Mouse (Mus musculus) forebrain, embryonic 14.5 days (tissue): ENCODE measurements around the gene Taf1. TPM values are rescaled to one million over a fixed set of nuclear protein-coding genes. Genes with fewer than 3 reads are reported as not detected.
A peak's percentile ranks its signal among the peaks of the same experiment; 100 is the strongest.

Source experiments
- ATAC-seq: fragments of 200-750 bp; cut with Nextera tagmentation; 2 replicates; pipeline ENCODE4 v1.8.0; 2017; ENCODE audit warnings: mild to moderate bottlenecking, moderate library complexity
- DNase-seq: peaks from one replicate; pipeline ENCODE4 v3.0.0-alpha.2; 2015; ENCODE audit warnings: low spot score
- H3K27ac ChIP-seq: fragments of 300-500 bp; sonication (generic); 2 replicates; pipeline ENCODE4 v1.5.1; 2014; ENCODE audit warnings: low read depth, mild to moderate bottlenecking, control low read depth, low read length, moderate library complexity
- H3K27me3 ChIP-seq: fragments of 300-500 bp; sonication (generic); replicated peaks from 2 replicates; pipeline ENCODE4 v1.6.1; 2014; ENCODE audit warnings: low read length, control low read depth, mixed read lengths; ENCODE audit not compliant: control insufficient read depth, insufficient read depth
- H3K36me3 ChIP-seq: fragments of 300-500 bp; sonication (generic); 2 replicates; pipeline ENCODE4 v1.6.1; 2014; ENCODE audit warnings: low read length, control low read depth; ENCODE audit not compliant: control insufficient read depth, insufficient read depth
- H3K4me1 ChIP-seq: fragments of 300-500 bp; sonication (generic); 2 replicates; pipeline ENCODE4 v1.6.1; 2014; ENCODE audit warnings: antibody characterized with exemption, low read length, control low read depth; ENCODE audit not compliant: control insufficient read depth, insufficient read depth
- H3K4me2 ChIP-seq: fragments of 300-500 bp; sonication (generic); 2 replicates; pipeline ENCODE4 v1.6.1; 2014; ENCODE audit warnings: mild to moderate bottlenecking, control low read depth, low read length
- H3K4me3 ChIP-seq: fragments of 300-500 bp; sonication (generic); 2 replicates; pipeline ENCODE4 v1.5.1; 2014; ENCODE audit warnings: low read depth, low read length, control low read depth
- H3K9ac ChIP-seq: fragments of 300-500 bp; sonication (generic); 2 replicates; pipeline ENCODE4 v1.6.1; 2014; ENCODE audit warnings: mild to moderate bottlenecking, low read length, control low read depth, moderate library complexity
- H3K9me3 ChIP-seq: fragments of 300-500 bp; sonication (generic); replicated peaks from 2 replicates; pipeline ENCODE4 v1.6.1; 2016; ENCODE audit warnings: low read length, control low read depth, mixed read lengths; ENCODE audit not compliant: control insufficient read depth
- WGBS: fragments of 180-500 bp; shearing (Covaris S2); extraction: QIAGEN DNeasy Blood & Tissue Kit; methylation state at CpG from one replicate; pipeline ENCODE4 v1.1.7; 2014; 5-methylcytosine and 5-hydroxymethylcytosine counted together
- polyA plus RNA-seq: library from polyadenylated mRNA; unstranded; fragments of >200 nt; fragmentation: Nextera tagmentation; extraction: Ambion mirVana; gene quantifications from 2 replicates; pipeline ENCODE4 v1.2.1, GENCODE M21; 2014

Taf1 gene
- polyA plus RNA-seq, 1 experiment from 2014 or later = 13.7 TPM

GRCm38 (mm10) chrX:101617889-101618288, 85.4 kb downstream of the Taf1 start:
- Histone ChIP-seq H3K9me3 (no peaks in the 10 kb centered on the region), H3K4me3 (no peak overlapping the region), H3K36me3 (no peaks in the 10 kb centered on the region), H3K27ac (no peak overlapping the region), H3K4me1 (no peaks in the 10 kb centered on the region), H3K4me2 (no peak overlapping the region), H3K9ac (no peak overlapping the region), H3K27me3 (no peaks in the 10 kb centered on the region)
- ATAC-seq = no peak
- 71% methylated on average over 10 of the region's 10 CpGs for WGBS
- DNase-seq = no peak

- H3K9ac ChIP-seq = no peak overlapping the region
- H3K27ac ChIP-seq = no peak overlapping the region
- no peak overlapping the region for H3K4me3 ChIP-seq
- no peaks in the 10 kb centered on the region for H3K27me3 ChIP-seq
- DNase-seq = no peak
- 67% methylated on average over 6 of the region's 6 CpGs for WGBS
- H3K4me1 ChIP-seq = no peaks in the 10 kb centered on the region
- no peak for ATAC-seq
- H3K4me2 ChIP-seq = no peak overlapping the region
- no peaks in the 10 kb centered on the region for H3K9me3 ChIP-seq
- no peaks in the 10 kb centered on the region for H3K36me3 ChIP-seq
Measured at GRCm38 (mm10) chrX:101620317-101620716, 87.8 kb downstream of the Taf1 start.

DNA sequence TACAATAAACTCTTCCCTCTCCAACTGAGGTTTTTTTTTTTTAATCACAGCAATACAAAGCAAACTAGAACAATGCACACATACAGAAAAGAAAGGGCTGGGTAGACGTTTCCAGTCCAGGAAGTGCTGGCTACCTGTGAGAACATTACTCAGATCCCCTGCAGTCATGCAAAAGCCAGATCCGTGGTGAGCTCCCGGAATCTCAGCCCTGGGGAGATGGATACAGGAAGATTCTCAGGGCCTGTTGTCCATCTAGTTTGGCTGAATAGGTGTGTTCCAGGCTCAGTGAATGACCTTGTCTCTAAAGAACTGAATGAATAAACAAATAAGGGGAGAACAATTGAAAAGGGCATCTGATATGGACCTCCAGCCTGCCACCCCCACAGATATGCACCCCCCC, 90.0 kb downstream of the Taf1 start:
- no peak overlapping the region for H3K9ac ChIP-seq
- ATAC-seq = no peak
- no peak overlapping the region for H3K4me3 ChIP-seq
- no peaks in the 10 kb centered on the region for H3K36me3 ChIP-seq
- WGBS = 54% methylated on average over 3 of the region's 3 CpGs
- H3K4me2 ChIP-seq = no peak overlapping the region
- H3K9me3 ChIP-seq = no peaks in the 10 kb centered on the region
- H3K27me3 ChIP-seq = no peaks in the 10 kb centered on the region
- no peak for DNase-seq
- no peaks in the 10 kb centered on the region for H3K4me1 ChIP-seq
- no peak overlapping the region for H3K27ac ChIP-seq

GRCm38 (mm10) chrX:101636821-101637525, 104.4 kb downstream of the Taf1 start:
- Histone ChIP-seq H3K4me1 (no peaks in the 10 kb centered on the region), H3K4me2 (no peak overlapping the region), H3K36me3 (no peaks in the 10 kb centered on the region), H3K4me3 (no peak overlapping the region), H3K9me3 (no peaks in the 10 kb centered on the region), H3K27ac (no peak overlapping the region), H3K27me3 (0 out of 2 replicates have a peak, but pooled peaks cover 2% of the 10 kb centered on the region), H3K9ac (no peak overlapping the region)
- WGBS = 37% methylated on average over 8 of the region's 9 CpGs
- ATAC-seq = no peak
- no peak for DNase-seq

GRCm38 (mm10) chrX:101638856-101639255, 106.3 kb downstream of the Taf1 start:
- Histone ChIP-seq H3K36me3 (no peaks in the 10 kb centered on the region), H3K4me1 (no peaks in the 10 kb centered on the region), H3K27ac (no peak overlapping the region), H3K4me3 (no peak overlapping the region; the same call in 1 of the 2 replicates), H3K9me3 (no peaks in the 10 kb centered on the region), H3K27me3 (0 out of 2 replicates have a peak, but pooled peaks cover 2% of the 10 kb centered on the region), H3K9ac (no peak overlapping the region), H3K4me2 (peak overlapping the region; percentile 46)
- DNase-seq (no peak), ATAC-seq (no peak)
- WGBS = 33% methylated on average over 3 of the region's 3 CpGs

DNA sequence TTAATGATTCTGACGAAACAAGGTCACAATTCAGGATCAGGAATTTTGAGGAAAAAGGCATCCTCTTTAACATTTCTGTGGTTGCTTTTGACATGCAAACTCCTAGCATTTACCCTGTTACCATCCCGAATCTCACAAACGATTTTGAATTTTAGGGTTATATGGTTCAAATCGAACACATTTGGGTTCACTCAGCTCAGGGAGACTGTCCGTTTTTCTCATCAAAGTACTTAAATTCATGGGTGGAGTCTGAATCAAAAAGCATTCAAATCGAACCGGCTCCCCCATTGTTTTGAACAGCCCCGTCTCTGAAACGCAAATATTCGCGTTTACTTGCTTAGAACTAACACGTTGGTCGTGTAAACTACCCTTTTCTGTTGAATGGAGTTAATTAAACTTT, 106.8 kb downstream of the Taf1 start:
- Histone ChIP-seq H3K27me3 (0 out of 2 replicates have a peak, but pooled peaks cover 2% of the 10 kb centered on the region), H3K4me2 (peak overlapping the region; percentile 46), H3K4me3 (peak overlapping the region; percentile 61), H3K9me3 (no peaks in the 10 kb centered on the region), H3K36me3 (no peaks in the 10 kb centered on the region), H3K27ac (no peak overlapping the region), H3K9ac (peak overlapping the region; percentile 37; the same call in 1 of the 2 replicates), H3K4me1 (no peaks in the 10 kb centered on the region)
- ATAC-seq (no peak), DNase-seq (peak; percentile 30)
- WGBS = 29% methylated on average over 13 of the region's 13 CpGs

- H3K27me3 ChIP-seq = 0 out of 2 replicates have a peak, but pooled peaks cover 2% of the 10 kb centered on the region
- ATAC-seq (peak; percentile 94), DNase-seq (peak; percentile 97)
- no peaks in the 10 kb centered on the region for H3K36me3 ChIP-seq
- WGBS = 27% methylated on average over 24 of the region's 24 CpGs
- H3K4me1 ChIP-seq = no peaks in the 10 kb centered on the region
- peak within 1 kb of the TSS; percentile 85 for H3K9ac ChIP-seq
- H3K27ac ChIP-seq = peak within 1 kb of the TSS; percentile 84
- peak within 1 kb of the TSS; percentile 63 for H3K4me2 ChIP-seq
- H3K9me3 ChIP-seq = no peaks in the 10 kb centered on the region
- peak within 1 kb of the TSS; percentile 61 for H3K4me3 ChIP-seq
Measured at GRCm38 (mm10) chrX:101639741-101640166, 107.2 kb downstream of the Taf1 start, which contains the start of gene Ogt. Ogt (plus strand) TSS chrX:101640060.

DNA sequence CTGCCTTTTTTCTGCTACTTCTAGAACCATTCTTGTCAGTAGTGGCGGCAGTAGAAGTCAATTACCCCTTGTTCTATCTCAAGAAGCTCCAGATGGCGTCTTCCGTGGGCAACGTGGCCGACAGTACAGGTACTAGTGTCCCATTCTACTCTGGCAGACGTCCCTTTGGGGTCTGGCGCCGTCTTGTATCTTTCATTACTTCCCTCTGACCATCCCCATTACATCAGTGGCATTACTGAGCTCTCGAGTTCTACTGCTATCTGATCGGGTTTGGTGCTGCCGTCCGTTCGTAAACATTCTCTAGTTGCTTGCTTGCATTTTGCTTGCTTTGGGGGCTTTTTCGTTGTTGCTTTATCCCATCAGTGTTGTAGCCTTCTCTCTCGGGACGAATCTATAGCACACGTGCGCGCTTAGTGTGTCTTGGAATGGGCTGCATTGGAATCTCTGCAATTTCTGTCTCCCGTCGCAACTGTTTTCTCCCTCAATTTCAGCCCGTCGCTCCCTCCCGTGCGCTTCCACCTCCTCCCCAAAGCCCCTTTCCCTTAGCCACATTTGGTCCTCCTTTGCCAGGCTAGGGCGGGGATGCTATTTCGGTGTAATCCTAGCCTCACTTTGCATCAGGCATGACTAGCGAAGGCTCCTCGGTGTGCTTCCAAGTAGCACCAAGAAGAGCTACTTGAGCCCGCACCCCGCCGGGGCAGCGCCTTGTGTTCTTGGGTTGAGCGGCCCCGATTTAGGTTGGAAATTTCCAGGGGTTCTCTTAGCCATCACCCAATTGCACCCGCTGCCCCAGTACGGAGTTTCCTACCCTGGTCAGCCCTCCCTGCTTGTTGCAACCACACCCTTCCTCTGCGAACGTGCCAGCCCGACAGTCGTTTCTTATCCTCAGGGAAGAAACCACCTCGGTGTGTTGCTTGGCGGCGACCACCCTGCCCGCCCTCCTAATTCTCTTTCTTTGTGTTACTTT, 107.9 kb downstream of the Taf1 start:
- H3K27ac ChIP-seq = peak overlapping the region; percentile 84
- 0 out of 2 replicates have a peak, but pooled peaks cover 2% of the 10 kb centered on the region for H3K36me3 ChIP-seq
- peak; percentile 49 for ATAC-seq
- no peaks in the 10 kb centered on the region for H3K9me3 ChIP-seq
- peak overlapping the region; percentile 61 for H3K4me3 ChIP-seq
- peak overlapping the region; percentile 63 for H3K4me2 ChIP-seq
- peak overlapping the region; percentile 85 for H3K9ac ChIP-seq
- peak; percentile 58 for DNase-seq
- H3K27me3 ChIP-seq = 0 out of 2 replicates have a peak, but pooled peaks cover 2% of the 10 kb centered on the region
- WGBS = 24% methylated on average over 45 of the region's 45 CpGs
- H3K4me1 ChIP-seq = no peaks in the 10 kb centered on the region
